In genomic region chr1:183134427-183134826, GRCm38 (mm10) we compare ENCODE assay signal across 12 mouse cellular contexts.
DNase-seq lines count a peak whose midpoint lies in the region; ATAC-seq and TF ChIP-seq lines count a peak whose summit lies in the region.
"Had no signal": no experiment of that assay in that cellular context is flagged by ENCODE, and none has a peak within 500 bp of the region (broad histone marks: within the 10 kb centered on the region; RNA-seq: fewer than 3 reads in every experiment).

No protein-coding gene starts in this region.

- no peaks in the 10 kb centered on the region for H3K36me3 ChIP-seq in lung, embryonic 16.5 days (ENCODE audit: control insufficient read depth, insufficient read depth, low read length)
- H3K36me3 ChIP-seq in limb, embryonic 14.5 days (ENCODE audit: control insufficient read depth, insufficient read depth, low read length), result peaks cover 36% of the 10 kb centered on the region
- no peaks in the 10 kb centered on the region for H3K36me3 ChIP-seq in stomach, embryonic 15.5 days

- H3K9ac ChIP-seq in lung, embryonic 16.5 days (ENCODE audit: low read length), result no peak overlapping the region; the same call in 1 of the 2 replicates
- no peak overlapping the region for H3K9ac ChIP-seq in limb, embryonic 14.5 days (ENCODE audit: low read depth, low read length, severe bottlenecking)
- no peak overlapping the region for H3K9ac ChIP-seq in stomach, embryonic 15.5 days

- ATAC-seq in lung, embryonic 16.5 days (ENCODE audit: low read depth), result peak; percentile 56
- ATAC-seq in limb, embryonic 14.5 days (ENCODE audit: low FRiP score, low read depth), result no peak
- ATAC-seq in stomach, embryonic 15.5 days (ENCODE audit: insufficient read depth, low FRiP score, low read depth), result peak; percentile 80

- 60% methylated on average over 4 of the region's 4 CpGs for WGBS in lung, embryonic 16.5 days
- 53% methylated on average over 4 of the region's 4 CpGs for WGBS in lung, adult 2 months
- WGBS in limb, embryonic 14.5 days, result 86% methylated on average over 4 of the region's 4 CpGs
- WGBS in stomach, embryonic 15.5 days, result 67% methylated on average over 4 of the region's 4 CpGs

- peaks cover 19% of the 10 kb centered on the region for H3K4me1 ChIP-seq in lung, embryonic 16.5 days (replicated peaks; ENCODE audit: control insufficient read depth, insufficient read depth, low read length)
- H3K4me1 ChIP-seq in lung, adult 2 months (ENCODE audit: control insufficient read depth, insufficient read depth, low read length), result no peaks in the 10 kb centered on the region
- H3K4me1 ChIP-seq in limb, embryonic 14.5 days (ENCODE audit: control insufficient read depth, insufficient read depth, low read length), result peaks cover 66% of the 10 kb centered on the region
- no peaks in the 10 kb centered on the region for H3K4me1 ChIP-seq in stomach, embryonic 15.5 days

- DNase-seq in lung, adult 2 months, result no peak
- DNase-seq in c-Kit-positive CD71-negative TER-119-negative erythroid progenitor cells, embryonic 14.5 days (ENCODE audit: low read depth), result peak; percentile 29
- DNase-seq in limb, embryonic 14.5 days (ENCODE audit: low spot score), result no peak
- DNase-seq in gastrocnemius, postnatal 10 days, result no peak
- no peak for DNase-seq in gastrocnemius, adult 8-10 months (ENCODE audit: low spot score in 2 of 2)
- DNase-seq: adrenal gland, postnatal 14 days; cerebellum, postnatal 14 days; kidney, adult 8-10 months; right cerebral cortex, postnatal 14 days had no signal

- no peak for TF ChIP-seq POLR2A in lung, adult 2 months (IDR thresholded peaks at IDR 0.05; ENCODE audit: borderline replicate concordance, extremely low read depth, low read depth, low read length)
- TF ChIP-seq POLR2A in limb, embryonic 14.5 days (IDR thresholded peaks at IDR 0.05; ENCODE audit: borderline replicate concordance, extremely low read depth, insufficient read depth, insufficient read length), result no peak

- TF ChIP-seq CTCF in lung, adult 2 months (IDR thresholded peaks at IDR 0.05; ENCODE audit: insufficient read depth, low read length), result no peak

- no peaks in the 10 kb centered on the region for H3K27me3 ChIP-seq in lung, embryonic 16.5 days (ENCODE audit: control insufficient read depth, insufficient read depth, low read depth, low read length)
- H3K27me3 ChIP-seq in limb, embryonic 14.5 days (ENCODE audit: control insufficient read depth, insufficient read depth, low read length), result no peaks in the 10 kb centered on the region
- no peaks in the 10 kb centered on the region for H3K27me3 ChIP-seq in stomach, embryonic 15.5 days (replicated peaks)

- no peak overlapping the region for H3K4me3 ChIP-seq in lung, embryonic 16.5 days (ENCODE audit: low read length)
- no peak overlapping the region for H3K4me3 ChIP-seq in lung, adult 2 months (replicated peaks; ENCODE audit: extremely low read depth, low read depth, low read length)
- no peak overlapping the region for H3K4me3 ChIP-seq in limb, embryonic 14.5 days (replicated peaks; ENCODE audit: low read length)
- H3K4me3 ChIP-seq in stomach, embryonic 15.5 days (replicated peaks), result no peak overlapping the region
- H3K4me3 ChIP-seq: erythroblast, embryonic 14.5 days had no signal

- no peak overlapping the region for H3K4me2 ChIP-seq in lung, embryonic 16.5 days (ENCODE audit: low read depth, low read length)
- no peak overlapping the region; the same call in 1 of the 2 replicates for H3K4me2 ChIP-seq in limb, embryonic 14.5 days (replicated peaks; ENCODE audit: low read depth, low read length, severe bottlenecking)
- no peak overlapping the region for H3K4me2 ChIP-seq in stomach, embryonic 15.5 days

- H3K27ac ChIP-seq in lung, embryonic 16.5 days (ENCODE audit: low read length), result peak overlapping the region; percentile 79
- H3K27ac ChIP-seq in limb, embryonic 14.5 days (replicated peaks; ENCODE audit: low read depth, low read length), result peak overlapping the region; percentile 70; the same call in 1 of the 2 replicates
- 0 out of 2 replicates have a peak overlapping the region, but pooled peaks have one; percentile 3 for H3K27ac ChIP-seq in stomach, embryonic 15.5 days

- no peaks in the 10 kb centered on the region for H3K9me3 ChIP-seq in lung, embryonic 16.5 days (ENCODE audit: control insufficient read depth, low read length)
- H3K9me3 ChIP-seq in limb, embryonic 14.5 days (ENCODE audit: control insufficient read depth, low read length), result no peaks in the 10 kb centered on the region
- no peaks in the 10 kb centered on the region for H3K9me3 ChIP-seq in stomach, embryonic 15.5 days

Comparison
In these comparisons a context has a peak if more than half of its experiments do, and no peak if none do; other contexts are left out.
1. H3K27ac ChIP-seq: peak in every context shown above with its lines; median percentile 79 in lung, embryonic 16.5 days; 70 in limb, embryonic 14.5 days; 3 in stomach, embryonic 15.5 days.